In genomic region chr4:102567676-102568254, GRCm38 (mm10) we compare ENCODE assay signal across 8 mouse cellular contexts.
DNase-seq lines count a peak whose midpoint lies in the region; ATAC-seq and TF ChIP-seq lines count a peak whose summit lies in the region.

No protein-coding gene starts in this region.

- H3K9me3 ChIP-seq in heart, embryonic 12.5 days (replicated peaks): no peaks in the 10 kb centered on the region
- H3K9me3 ChIP-seq in MEL (replicated peaks; ENCODE audit: insufficient read depth, low read length): no peaks in the 10 kb centered on the region
- H3K9me3 ChIP-seq in embryonic facial prominence, embryonic 13.5 days: no peaks in the 10 kb centered on the region
- H3K9me3 ChIP-seq in liver, embryonic 12.5 days (replicated peaks): no peaks in the 10 kb centered on the region
- H3K9me3 ChIP-seq in hindbrain, embryonic 14.5 days (ENCODE audit: control insufficient read depth, low read length): no peaks in the 10 kb centered on the region

- H3K27me3 ChIP-seq in heart, embryonic 12.5 days (replicated peaks): no peaks in the 10 kb centered on the region
- H3K27me3 ChIP-seq in MEL (ENCODE audit: control insufficient read depth in 1 of 2, insufficient read depth in 2 of 2, low read length in 2 of 2): no peaks in the 10 kb centered on the region
- no peaks in the 10 kb centered on the region for H3K27me3 ChIP-seq in embryonic facial prominence, embryonic 13.5 days
- no peaks in the 10 kb centered on the region for H3K27me3 ChIP-seq in liver, embryonic 12.5 days (replicated peaks)
- peaks cover 4% of the 10 kb centered on the region; the same call in 1 of the 2 replicates for H3K27me3 ChIP-seq in hindbrain, embryonic 14.5 days (ENCODE audit: control insufficient read depth, insufficient read depth, low read length)

- TF ChIP-seq RAD21 in MEL (IDR thresholded peaks at IDR 0.05; ENCODE audit: low read depth, low read length): no peak

- no peak for TF ChIP-seq CTCF in MEL (IDR thresholded peaks at IDR 0.05 in 2 of 3, conservative IDR thresholded peaks at IDR 0.05 in 1 of 3; ENCODE audit: control insufficient read depth in 1 of 3, insufficient read depth in 1 of 3, low read depth in 2 of 3, low read length in 3 of 3, poor library complexity in 1 of 3, severe bottlenecking in 1 of 3)

- H3K9ac ChIP-seq in heart, embryonic 12.5 days: no peak overlapping the region
- peak overlapping the region; percentile 24 for H3K9ac ChIP-seq in MEL (ENCODE audit: control insufficient read depth, low read depth, low read length, poor library complexity, severe bottlenecking)
- no peak overlapping the region for H3K9ac ChIP-seq in embryonic facial prominence, embryonic 13.5 days
- H3K9ac ChIP-seq in liver, embryonic 12.5 days: peak overlapping the region; percentile 50; the same call in 1 of the 2 replicates
- H3K9ac ChIP-seq in hindbrain, embryonic 14.5 days: no peak overlapping the region

- H3K79me2 ChIP-seq in MEL (ENCODE audit: control insufficient read depth, insufficient read depth, low read length, poor library complexity): peaks cover 15% of the 10 kb centered on the region

- intact Hi-C loops in heart, postnatal 25 days (cut with DNase I): loop anchor here (2.0 kb wide), 1 partner anchor 33 kb away; no protein-coding TSS in a partner anchor

- no peak for DNase-seq in heart, postnatal 25 days (ENCODE audit: low spot score)
- DNase-seq in MEL (ENCODE audit: low read depth, low spot score): peak; percentile 59
- no peak for DNase-seq in hindbrain, embryonic 14.5 days (ENCODE audit: low spot score)
- no peak for DNase-seq in urinary bladder, postnatal 36 days (ENCODE audit: low spot score in 2 of 2)
- no peak for DNase-seq in right cerebral cortex, postnatal 14 days

- no peaks in the 10 kb centered on the region for H3K36me3 ChIP-seq in heart, embryonic 12.5 days
- peaks cover 0 to 21% of the 10 kb centered on the region in 2 experiments; a peak in 2 of 4 replicates for H3K36me3 ChIP-seq in MEL (ENCODE audit: control insufficient read depth in 1 of 2, insufficient read depth in 2 of 2, low read length in 2 of 2)
- no peaks in the 10 kb centered on the region for H3K36me3 ChIP-seq in embryonic facial prominence, embryonic 13.5 days
- H3K36me3 ChIP-seq in liver, embryonic 12.5 days: no peaks in the 10 kb centered on the region
- no peaks in the 10 kb centered on the region for H3K36me3 ChIP-seq in hindbrain, embryonic 14.5 days (replicated peaks; ENCODE audit: control insufficient read depth, insufficient read depth)

- TF ChIP-seq EP300 in MEL (IDR thresholded peaks at IDR 0.05; ENCODE audit: low read depth in 1 of 2, low read length in 2 of 2): 0 out of 4 replicates have a peak, but pooled peaks of 1 of the 2 experiments have one; percentile 50

- H3K4me2 ChIP-seq in heart, embryonic 12.5 days: peak overlapping the region; percentile 27
- H3K4me2 ChIP-seq in embryonic facial prominence, embryonic 13.5 days: no peak overlapping the region
- H3K4me2 ChIP-seq in liver, embryonic 12.5 days: peak overlapping the region; percentile 91
- no peak overlapping the region for H3K4me2 ChIP-seq in hindbrain, embryonic 14.5 days (replicated peaks)

- TF ChIP-seq POLR2A in MEL (IDR thresholded peaks at IDR 0.05; ENCODE audit: control insufficient read depth in 1 of 2, insufficient read depth in 1 of 2, low read depth in 1 of 2, low read length in 2 of 2, poor library complexity in 1 of 2): no peak

- H3K4me1 ChIP-seq in heart, embryonic 12.5 days (replicated peaks): peaks cover 44% of the 10 kb centered on the region
- H3K4me1 ChIP-seq in MEL (ENCODE audit: control insufficient read depth in 1 of 2, insufficient read depth in 2 of 2, low read length in 2 of 2): peaks cover 0 to 24% of the 10 kb centered on the region in 2 experiments; a peak in 3 of 4 replicates
- peaks cover 34% of the 10 kb centered on the region for H3K4me1 ChIP-seq in embryonic facial prominence, embryonic 13.5 days
- H3K4me1 ChIP-seq in liver, embryonic 12.5 days: peaks cover 67% of the 10 kb centered on the region
- H3K4me1 ChIP-seq in hindbrain, embryonic 14.5 days (replicated peaks; ENCODE audit: control insufficient read depth, insufficient read depth, low read length): peaks cover 23% of the 10 kb centered on the region

- no peak for ATAC-seq in heart, embryonic 12.5 days (ENCODE audit: insufficient number of reproducible peaks, low FRiP score)
- ATAC-seq in embryonic facial prominence, embryonic 13.5 days (ENCODE audit: insufficient number of reproducible peaks, insufficient read depth, low FRiP score, low TSS enrichment, low read depth): no peak
- peak; percentile 75 for ATAC-seq in liver, embryonic 12.5 days
- ATAC-seq in hindbrain, embryonic 14.5 days (ENCODE audit: low FRiP score): no peak

- no peak overlapping the region for H3K4me3 ChIP-seq in heart, embryonic 12.5 days
- peak overlapping the region; percentile 8 to 21 for H3K4me3 ChIP-seq in MEL (ENCODE audit: control insufficient read depth in 1 of 2, insufficient read depth in 1 of 2, low read depth in 2 of 2, low read length in 2 of 2)
- H3K4me3 ChIP-seq in embryonic facial prominence, embryonic 13.5 days: no peak overlapping the region
- H3K4me3 ChIP-seq in liver, embryonic 12.5 days: no peak overlapping the region
- H3K4me3 ChIP-seq in hindbrain, embryonic 14.5 days (replicated peaks; ENCODE audit: low read length): no peak overlapping the region

- H3K27ac ChIP-seq in heart, embryonic 12.5 days (ENCODE audit: poor library complexity, severe bottlenecking): peak overlapping the region; percentile 77
- H3K27ac ChIP-seq in MEL (ENCODE audit: control insufficient read depth, low read depth, low read length): peak overlapping the region; percentile 64
- H3K27ac ChIP-seq in embryonic facial prominence, embryonic 13.5 days: peak overlapping the region; percentile 9; the same call in 1 of the 2 replicates
- H3K27ac ChIP-seq in liver, embryonic 12.5 days: peak overlapping the region; percentile 73
- no peak overlapping the region for H3K27ac ChIP-seq in hindbrain, embryonic 14.5 days

- 3% methylated on average over 4 of the region's 4 CpGs for WGBS in heart, embryonic 12.5 days
- WGBS in embryonic facial prominence, embryonic 13.5 days: 20% methylated on average over 4 of the region's 4 CpGs
- 0% methylated on average over 4 of the region's 4 CpGs for WGBS in liver, embryonic 12.5 days (ENCODE audit: insufficient replicate concordance)
- 27% methylated on average over 4 of the region's 4 CpGs for WGBS in hindbrain, embryonic 14.5 days

TF ChIP-seq in MEL, 35 proteins besides CTCF, POLR2A, EP300 and RAD21:
- TF ChIP-seq ETS1 (IDR thresholded peaks at IDR 0.05; ENCODE audit: low read depth, low read length) (peak; percentile 46; the same call in 1 of the 2 replicates), HCFC1 (IDR thresholded peaks at IDR 0.05; ENCODE audit: low read depth, low read length) (no peak), GABPA (IDR thresholded peaks at IDR 0.05; ENCODE audit: low read depth, low read length) (no peak), MXI1 (IDR thresholded peaks at IDR 0.05; ENCODE audit: low read depth, low read length) (peak; percentile 27; the same call in 1 of the 2 replicates), CHD1 (IDR thresholded peaks at IDR 0.05; ENCODE audit: low read depth, low read length) (no peak), ZMIZ1 (IDR thresholded peaks at IDR 0.05; ENCODE audit: low read depth, low read length) (no peak), ZNF384 (IDR thresholded peaks at IDR 0.05; ENCODE audit: low read depth, low read length) (no peak), SIN3A (IDR thresholded peaks at IDR 0.05; ENCODE audit: low read length) (no peak; the same call in 1 of the 2 replicates), TBP (IDR thresholded peaks at IDR 0.05; ENCODE audit: low read depth, low read length) (peak; percentile 37; the same call in 1 of the 2 replicates), NRF1 (IDR thresholded peaks at IDR 0.05; ENCODE audit: insufficient read depth, low read depth, low read length, poor library complexity, severe bottlenecking) (no peak), MAZ (IDR thresholded peaks at IDR 0.05; ENCODE audit: low read depth, low read length) (no peak), MAX (IDR thresholded peaks at IDR 0.05; ENCODE audit: low read length) (no peak), GATA1 (IDR thresholded peaks at IDR 0.05; ENCODE audit: low read depth, low read length) (peak; percentile 58), RCOR1 (IDR thresholded peaks at IDR 0.05; ENCODE audit: low read depth, low read length) (no peak), CHD2 (IDR thresholded peaks at IDR 0.05; ENCODE audit: low read length) (no peak)

Comparison
In these comparisons a context has a peak if more than half of its experiments do, and no peak if none do; other contexts are left out.
1. H3K4me2 ChIP-seq: peak in heart, embryonic 12.5 days (single experiment) and liver, embryonic 12.5 days (single experiment); none in embryonic facial prominence, embryonic 13.5 days (single experiment) and hindbrain, embryonic 14.5 days (single experiment).
2. H3K4me3 ChIP-seq: peak in MEL (2 of 2); none in heart, embryonic 12.5 days (single experiment), embryonic facial prominence, embryonic 13.5 days (single experiment), liver, embryonic 12.5 days (single experiment) and hindbrain, embryonic 14.5 days (single experiment).
3. H3K9ac ChIP-seq: peak in MEL (single experiment) and liver, embryonic 12.5 days (single experiment); none in heart, embryonic 12.5 days (single experiment), embryonic facial prominence, embryonic 13.5 days (single experiment) and hindbrain, embryonic 14.5 days (single experiment).